Mouse (Mus musculus): Measurements from ENCODE around the gene 3110001I22Rik.
"Not testable (repeated sequence)": the region's sequence is repeated elsewhere in the genome, so short reads cannot be mapped to it uniquely, and the experiment has no call there.

3110001I22Rik gene

DNA sequence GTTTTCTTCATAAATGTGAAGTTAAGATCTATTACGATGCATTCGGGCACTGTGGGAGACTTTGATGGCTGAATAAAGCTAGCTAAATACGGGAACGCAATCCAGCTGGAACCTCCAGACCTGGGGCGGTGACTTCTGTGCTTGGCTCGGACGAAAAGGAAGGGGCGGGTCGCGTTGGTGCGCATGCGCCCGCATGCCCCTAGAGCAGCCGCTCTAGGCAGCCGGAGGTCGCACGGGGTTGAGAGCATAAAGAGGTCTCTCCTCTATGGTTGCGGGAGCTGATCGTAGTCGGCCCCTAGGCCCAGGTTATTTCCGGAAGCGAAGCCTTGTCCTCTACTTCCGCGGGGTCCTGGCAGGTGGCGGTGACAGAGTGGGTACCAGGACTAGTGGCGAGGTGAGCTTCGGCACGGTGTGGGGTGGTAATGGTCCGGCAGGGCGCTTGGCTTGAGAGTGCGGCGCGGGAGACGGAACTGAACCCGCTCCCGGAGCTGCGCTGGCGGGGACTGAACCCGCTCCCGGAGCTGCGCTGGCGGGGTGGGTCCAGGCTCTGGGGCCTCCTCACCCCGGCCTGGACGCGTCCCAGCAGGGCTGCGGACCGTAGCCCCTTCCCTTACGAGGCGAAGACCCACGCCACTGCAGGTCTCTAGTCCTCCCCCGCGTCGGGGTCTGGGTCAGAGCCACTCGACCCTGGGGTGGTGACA, at the start of gene 3110001I22Rik, which contains the start of gene Bfar:
TSS of gene 3110001I22Rik (plus strand) at position 245 of the 701 bp plus-strand sequence.
TSS of gene Bfar (plus strand) at position 174 of the 701 bp plus-strand sequence.
- in situ Hi-C loops (cut with MseI, MboI): no loop called here

DNA sequence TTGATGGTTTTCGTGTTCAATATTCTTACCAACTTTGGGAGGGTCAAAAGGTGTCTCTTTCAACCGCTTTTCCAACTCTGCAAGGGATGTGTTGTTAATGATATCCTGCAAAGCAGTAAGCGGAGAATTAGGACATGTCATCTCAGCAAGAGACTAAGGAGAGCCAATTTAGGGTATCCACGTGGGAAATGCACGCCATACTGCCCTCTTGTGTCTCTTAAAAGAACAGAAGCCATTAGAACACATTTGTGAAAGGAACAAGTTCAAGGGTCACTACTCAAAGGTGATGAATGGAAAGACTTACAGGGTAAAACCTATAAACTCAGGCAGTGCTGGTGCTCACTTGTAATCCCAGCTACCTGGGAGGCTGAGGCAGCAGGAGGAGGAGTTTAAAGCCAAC, 43.4 kb upstream of the 3110001I22Rik start:
- in situ Hi-C loops (cut with MseI, MboI): no loop called here

DNA sequence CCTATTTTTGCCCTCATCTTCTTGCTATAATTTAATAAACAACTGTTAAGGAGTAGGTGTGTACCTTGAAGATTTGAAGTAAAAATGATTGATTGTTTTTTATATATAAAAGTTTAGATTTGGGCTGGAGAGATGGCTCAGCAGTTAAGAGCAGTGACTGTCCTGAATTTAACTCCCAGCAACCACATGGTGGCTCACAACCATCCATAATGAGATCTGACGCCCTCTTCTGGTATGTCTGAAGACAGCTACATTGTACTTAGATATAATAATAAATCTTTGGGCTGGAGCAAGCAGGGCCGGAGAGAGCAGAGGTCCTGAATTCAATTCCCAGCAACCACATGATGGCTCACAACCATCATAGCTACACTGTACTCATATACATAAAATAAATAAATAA, 33.5 kb upstream of the 3110001I22Rik start:
- in situ Hi-C loops (cut with MseI, MboI): not testable (repeated sequence)

DNA sequence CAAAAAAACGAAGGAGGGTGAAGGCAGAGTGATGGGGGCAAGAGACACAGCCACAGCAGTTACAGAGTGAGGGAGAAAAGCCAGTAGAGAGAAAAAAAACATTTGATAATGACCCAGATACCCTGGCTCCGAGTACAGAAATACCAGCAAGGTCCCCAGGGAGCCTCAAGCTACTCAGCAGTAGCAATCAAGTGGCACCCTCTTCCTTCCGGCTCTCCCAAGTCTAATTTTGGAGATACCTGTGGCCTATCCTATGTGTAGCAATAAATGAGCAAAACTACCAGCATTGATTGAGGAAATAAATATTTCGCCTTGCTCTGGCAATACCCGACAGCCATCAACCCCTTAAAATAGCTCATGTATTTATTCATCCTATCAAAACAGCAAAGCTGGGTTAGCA, 32.2 kb upstream of the 3110001I22Rik start:
- in situ Hi-C loops (cut with MseI, MboI): no loop called here

DNA sequence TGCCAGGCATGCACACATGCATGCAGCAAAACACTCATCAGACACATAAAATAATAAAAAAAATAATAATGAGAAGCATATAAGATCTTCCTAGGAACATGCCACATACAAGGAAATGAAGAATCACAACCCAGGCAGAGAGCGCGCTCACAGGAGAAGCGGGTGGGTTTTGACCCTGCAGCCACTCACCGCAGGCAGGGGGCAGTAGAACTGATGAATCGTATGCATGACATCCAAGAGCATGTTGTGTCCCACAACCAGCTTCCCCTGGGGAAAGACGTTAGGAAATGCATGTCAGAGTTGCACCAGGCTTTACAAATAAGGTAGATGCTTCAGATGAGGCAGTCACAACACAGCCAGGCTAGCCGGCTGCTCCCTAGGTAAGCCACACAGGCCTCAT, 31.7 kb upstream of the 3110001I22Rik start:
- in situ Hi-C loops (cut with MseI, MboI): no loop called here

DNA sequence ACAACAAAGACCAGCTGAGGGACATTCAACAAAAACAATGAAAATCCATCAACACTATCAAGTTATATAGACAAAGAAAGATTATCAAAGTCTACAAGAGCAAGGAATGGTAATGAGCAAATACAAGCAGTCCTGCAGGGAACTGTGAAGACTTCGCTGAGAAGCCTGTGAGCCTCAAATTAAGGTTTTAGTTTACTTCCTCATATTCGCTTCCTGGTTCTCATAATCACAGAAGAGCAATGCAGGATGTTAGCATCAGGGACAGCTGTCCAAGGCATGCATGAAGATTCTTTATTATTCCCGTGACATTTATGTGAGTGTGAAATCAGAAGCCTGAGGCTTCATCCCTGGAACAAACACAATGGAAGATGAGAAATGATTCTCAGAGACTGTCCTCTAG, 27.3 kb upstream of the 3110001I22Rik start:
- in situ Hi-C loops (cut with MseI, MboI): no loop called here

DNA sequence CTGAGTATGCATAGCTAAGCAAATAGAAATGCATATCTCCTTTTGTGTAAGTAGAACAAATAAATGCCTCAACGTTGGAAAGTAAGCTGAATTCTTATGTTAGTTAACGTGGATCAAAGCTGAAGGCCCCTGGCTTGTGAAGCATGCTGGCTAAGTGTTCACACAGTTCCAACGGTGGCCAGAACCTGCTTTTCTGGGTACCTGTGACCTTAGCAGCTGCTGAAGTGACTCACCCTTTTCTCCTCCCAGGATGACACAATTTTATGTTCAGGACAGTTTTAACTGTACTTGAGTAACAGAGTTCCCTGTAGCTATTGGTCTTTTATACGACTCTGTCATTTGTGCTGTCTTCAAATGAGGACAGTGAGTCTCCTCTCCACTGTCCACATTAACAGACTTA, 25.8 kb upstream of the 3110001I22Rik start:
- in situ Hi-C loops (cut with MseI, MboI): no loop called here

DNA sequence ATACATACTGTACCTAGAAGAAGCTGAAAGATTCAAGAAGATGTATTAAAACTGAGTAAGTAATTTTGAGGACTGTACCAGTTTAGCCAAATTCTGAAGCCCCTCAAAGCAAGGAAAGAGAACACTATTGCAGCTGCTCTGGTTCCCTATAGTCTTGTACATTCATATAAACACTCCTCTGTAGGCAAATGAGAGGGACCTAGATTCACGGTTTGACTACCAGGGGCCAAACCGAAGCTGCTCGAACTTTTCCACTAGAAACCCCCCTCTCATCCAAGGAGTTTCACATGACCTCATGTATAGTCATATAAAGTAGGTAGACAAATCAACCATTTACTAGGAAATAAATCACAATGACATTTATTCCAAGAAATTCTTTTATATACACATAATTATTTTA, 12.8 kb upstream of the 3110001I22Rik start:
- in situ Hi-C loops (cut with MseI, MboI): no loop called here

DNA sequence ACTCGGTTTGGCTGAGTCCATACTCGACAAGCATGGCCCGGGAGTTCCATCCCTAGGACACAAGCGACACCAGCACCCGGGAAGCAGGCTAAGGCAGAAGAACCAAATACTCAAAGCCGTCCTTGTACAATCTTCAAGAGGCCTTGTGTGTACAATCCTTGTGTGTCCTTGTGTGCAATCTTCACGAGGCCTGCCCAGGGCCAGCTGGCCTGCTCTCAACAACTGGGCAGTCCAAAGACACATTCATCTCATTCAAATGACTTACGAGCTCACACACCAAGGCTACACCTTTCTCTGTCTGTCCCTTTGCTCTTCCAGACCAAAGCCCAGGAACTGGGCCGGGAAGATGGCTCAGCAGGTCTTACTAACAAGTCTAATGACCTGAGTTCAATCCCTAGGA, 11.0 kb upstream of the 3110001I22Rik start:
- in situ Hi-C loops (cut with MseI, MboI): no loop called here

DNA sequence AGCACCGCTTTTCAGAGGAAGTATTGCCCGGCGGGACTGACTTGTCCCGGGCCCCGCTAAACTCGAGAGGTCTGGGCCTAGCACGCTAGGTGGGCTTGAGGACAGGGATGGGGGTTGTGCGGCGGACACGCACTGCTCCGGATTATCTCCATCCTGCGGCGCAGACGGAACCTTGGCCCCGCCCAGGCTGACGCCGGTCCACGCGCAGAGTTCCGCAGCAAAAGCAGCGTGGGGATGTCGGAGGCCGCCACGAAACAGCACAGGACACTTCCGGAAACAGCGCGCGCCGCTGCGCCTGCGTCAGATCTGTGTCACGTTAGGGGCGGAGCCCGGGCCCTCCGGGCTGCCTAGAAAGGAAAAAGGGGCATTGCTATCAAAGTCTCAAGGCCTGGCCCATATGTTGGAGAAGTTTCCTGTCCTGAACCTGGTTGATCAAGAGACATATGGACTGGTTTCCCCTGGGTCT, 3.8 kb upstream of the 3110001I22Rik start, which contains the start of gene Parn:
TSS of gene Parn (minus strand) at position 293 of the 466 bp plus-strand sequence.
- in situ Hi-C loops (cut with MseI, MboI): no loop called here

DNA sequence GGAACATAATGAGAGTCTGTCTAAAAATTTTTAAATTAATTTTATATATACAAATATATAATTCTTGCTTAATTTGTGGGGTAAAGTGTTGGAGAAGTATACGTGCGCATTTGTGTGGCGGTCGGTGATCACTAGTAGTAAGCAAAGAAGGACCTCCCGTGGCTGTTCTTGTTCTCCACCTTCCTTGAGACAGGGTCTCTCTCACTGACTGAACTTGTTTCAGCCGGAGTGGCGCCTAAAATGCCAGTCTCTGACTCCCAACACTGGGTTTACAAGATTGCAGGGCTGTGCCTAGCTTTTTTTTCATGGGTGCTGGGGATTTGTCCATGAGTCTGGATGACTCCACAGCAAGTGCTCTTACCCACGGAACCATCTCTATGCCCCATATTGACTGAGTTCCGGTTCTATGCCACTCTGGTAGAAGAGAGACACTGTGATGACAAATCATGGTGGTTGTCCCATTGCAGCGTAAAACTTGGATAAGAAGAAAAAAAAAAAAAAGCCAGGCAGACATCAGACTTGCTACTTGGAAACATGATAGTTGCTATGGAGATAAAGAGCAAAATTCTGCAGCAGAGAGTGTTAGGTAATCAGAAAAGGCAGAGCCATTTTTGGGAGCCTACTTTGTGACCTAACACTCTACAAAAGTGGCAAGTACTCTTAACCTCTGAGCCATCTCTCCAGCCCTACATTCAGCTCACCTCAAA, 3.2 kb upstream of the 3110001I22Rik start:
- in situ Hi-C loops (cut with MseI, MboI): no loop called here

DNA sequence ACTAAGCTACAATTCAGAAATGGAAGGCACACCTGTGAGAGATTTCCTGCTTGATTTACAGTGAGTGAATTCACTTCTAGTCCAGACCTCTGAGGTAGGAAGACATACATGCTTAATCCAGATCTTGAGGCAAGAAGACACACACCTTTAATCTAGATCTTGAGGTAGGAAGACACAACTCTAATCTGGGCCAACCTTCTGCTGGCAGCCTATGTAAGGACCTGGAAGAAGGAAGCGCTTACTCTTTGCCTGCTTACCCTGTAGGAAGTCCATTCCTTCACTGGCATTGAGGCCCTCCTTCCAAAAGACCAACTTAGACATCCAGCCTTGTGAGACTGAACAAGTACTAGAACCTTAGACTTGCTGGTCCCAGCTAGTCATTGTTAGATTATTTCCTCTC, 2.4 kb upstream of the 3110001I22Rik start:
- in situ Hi-C loops (cut with MseI, MboI): no loop called here

DNA sequence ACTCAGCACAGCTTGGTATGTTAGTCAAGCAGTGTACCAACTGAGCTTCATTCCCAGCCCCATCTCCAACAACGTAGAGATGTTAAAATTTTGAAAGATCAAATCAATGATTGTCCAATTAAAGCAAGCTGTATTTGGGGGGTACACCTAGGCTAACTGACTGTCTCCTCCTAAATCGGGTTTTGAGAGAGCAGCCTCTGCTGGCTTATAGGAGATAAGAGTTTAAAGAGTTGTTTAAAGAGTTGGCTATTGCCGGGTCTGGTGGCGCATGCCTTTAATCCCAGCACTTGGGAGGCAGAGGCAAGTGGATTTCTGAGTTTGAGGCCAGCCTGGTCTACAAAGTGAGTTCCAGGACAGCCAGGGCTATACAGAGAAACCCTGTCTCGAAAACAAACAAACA, 833 bp upstream of the 3110001I22Rik start:
- in situ Hi-C loops (cut with MseI, MboI): not testable (repeated sequence)

DNA sequence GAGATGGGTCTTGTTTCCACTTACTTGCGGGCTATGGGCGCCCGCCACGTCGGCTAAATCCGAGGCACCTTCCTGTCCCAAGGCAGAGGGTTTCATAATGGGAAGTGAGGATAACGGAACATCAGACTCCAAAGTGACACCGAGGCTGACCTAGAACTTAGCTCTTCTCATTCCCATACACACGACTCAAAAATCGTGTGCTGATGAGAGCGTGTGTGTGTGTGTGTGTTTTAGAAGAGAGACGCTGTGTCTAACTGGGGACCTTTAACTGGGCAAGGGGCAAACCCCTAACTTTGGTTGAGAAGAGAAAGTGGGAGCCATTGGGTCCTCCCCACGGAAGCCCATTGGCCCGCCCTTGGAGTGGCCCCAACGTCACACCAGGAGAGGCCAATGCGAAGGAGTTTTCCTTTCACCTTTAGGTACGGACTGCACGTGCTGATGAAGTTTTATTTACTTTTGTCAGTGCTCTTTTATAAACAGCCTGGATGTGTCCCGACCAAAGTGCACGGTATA, 713 bp downstream of the 3110001I22Rik start:
- in situ Hi-C loops (cut with MseI, MboI): no loop called here

DNA sequence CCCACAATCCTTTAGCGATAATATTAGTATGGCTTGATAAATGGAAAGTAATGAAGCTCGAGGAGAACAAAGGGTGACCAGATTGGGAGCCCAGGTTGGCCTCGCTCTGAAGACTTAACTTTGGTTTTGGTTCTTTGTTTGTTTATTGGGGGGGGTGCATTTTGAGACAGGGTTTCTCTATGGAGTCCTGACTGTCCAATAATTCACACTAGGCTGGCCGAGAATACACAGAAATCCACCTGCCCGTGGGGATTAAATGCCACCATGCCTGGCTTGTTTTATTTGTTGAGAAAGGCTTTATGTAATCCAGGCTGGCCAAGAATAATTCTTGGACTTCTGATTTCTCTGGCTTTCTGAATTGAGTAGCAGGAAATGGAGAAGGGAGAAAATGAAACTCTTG, 1.4 kb downstream of the 3110001I22Rik start:
- in situ Hi-C loops (cut with MseI, MboI): no loop called here

DNA sequence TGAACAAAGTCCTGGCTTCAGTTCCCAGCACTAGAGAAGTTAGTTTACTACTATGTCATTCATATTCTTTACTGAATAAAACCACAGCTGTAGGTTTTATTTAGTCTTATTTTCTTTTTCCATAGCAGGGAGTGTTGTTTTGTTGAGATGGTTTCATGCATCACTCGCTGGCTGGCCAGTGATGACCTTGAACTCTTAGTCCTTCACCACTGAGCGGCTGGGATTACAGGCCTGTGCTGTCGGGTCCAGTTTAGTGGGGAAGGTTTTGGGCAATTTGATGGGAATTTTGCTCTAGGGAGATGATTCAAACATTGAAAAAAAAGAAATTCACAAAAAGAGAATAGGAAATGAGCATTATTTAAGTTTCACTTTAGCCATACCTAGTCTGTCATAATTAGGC, 2.8 kb downstream of the 3110001I22Rik start:
- in situ Hi-C loops (cut with MseI, MboI): no loop called here

DNA sequence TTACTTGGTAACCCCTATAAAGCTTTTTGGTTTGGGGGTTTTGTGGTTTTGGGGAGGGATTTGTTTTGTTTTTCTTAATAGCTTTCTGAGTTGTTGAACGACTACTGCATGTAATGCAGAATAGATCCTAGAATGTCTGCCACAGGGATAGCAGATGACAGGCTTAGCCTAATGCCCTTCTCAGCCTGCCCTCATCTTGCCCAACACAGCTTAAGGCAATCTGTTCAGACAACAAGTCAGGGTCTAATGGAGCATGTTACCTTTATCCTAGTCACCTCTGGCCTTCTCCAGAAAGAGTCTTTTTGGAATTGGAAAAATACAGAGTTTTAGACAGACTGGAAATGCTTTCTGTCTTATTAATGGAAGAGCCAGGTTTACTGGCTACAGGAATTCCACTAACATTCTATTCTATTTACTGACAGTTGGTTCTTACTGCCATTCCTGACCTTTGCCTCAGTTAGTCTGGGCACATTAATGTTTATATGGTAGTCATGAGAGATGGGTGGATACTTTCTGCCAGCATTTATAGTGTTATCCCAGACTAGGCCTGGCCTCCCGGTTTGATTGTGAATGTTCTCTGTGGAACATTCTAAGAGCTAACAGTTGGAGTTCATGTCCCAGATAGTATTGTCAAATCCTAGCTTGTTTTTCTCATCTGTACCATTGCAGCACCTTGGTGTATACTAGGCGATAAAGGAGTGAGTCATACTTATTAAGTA, 7.0 kb downstream of the 3110001I22Rik start:
- in situ Hi-C loops (cut with MseI, MboI): no loop called here

DNA sequence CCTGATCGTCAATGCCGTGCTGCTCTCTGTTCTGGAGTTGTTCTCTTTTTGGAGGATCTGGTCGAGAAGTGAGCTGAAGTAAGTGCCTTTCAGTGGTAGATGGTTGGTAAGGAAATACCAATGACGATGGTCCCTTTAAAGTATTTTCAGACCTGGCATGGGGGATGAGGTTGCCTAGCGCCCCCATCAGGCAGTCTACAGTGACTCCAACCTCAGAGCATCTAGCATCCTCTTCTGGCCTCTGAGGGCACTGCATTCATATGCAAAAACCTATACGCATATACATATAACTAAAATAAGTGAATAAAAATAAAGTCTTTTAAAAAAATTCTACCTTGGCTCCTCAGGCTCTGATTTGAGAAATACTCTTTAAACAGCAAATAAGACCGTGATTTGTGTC, 27.3 kb downstream of the 3110001I22Rik start:
- in situ Hi-C loops (cut with MseI, MboI): no loop called here

DNA sequence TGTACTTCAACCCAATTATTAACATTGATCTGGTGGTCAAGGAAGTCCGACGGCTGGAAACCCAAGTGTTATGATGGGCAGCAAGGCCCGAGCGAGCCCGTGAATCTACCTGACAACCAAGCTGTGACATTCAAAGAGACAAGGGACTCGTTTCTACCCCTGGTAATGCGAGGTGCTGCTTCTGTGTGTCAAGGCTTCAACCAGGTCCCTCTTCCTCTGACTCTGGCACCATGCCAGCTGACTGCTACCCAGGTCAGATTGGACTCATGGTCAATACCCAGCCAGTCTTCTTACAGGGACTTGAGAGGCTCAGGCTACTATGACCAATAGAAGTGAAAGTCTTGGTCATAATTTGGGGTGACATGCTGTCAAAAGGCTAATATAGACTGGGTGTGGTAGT, 30.5 kb downstream of the 3110001I22Rik start:
- in situ Hi-C loops (cut with MseI, MboI): no loop called here

DNA sequence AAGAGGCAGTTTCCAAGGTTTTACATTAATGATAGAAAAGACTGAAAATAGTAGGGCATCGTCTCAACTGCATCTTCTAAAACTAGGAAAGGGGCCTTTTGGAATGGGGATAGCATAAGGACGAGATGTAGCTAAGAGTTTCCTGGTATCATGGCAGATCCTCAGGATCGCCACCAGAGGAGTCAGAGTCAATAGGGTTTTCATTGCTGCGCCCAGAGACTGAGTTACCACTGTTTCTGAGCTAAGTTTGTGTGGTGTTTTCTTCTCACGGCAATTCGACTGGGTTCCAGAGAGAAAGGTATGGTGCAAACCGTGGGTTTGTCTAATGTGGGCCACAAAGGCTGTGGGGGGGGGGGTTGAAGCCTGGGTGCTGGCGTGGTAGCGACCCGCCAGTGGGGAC, 32.9 kb downstream of the 3110001I22Rik start:
- in situ Hi-C loops (cut with MseI, MboI): no loop called here

DNA sequence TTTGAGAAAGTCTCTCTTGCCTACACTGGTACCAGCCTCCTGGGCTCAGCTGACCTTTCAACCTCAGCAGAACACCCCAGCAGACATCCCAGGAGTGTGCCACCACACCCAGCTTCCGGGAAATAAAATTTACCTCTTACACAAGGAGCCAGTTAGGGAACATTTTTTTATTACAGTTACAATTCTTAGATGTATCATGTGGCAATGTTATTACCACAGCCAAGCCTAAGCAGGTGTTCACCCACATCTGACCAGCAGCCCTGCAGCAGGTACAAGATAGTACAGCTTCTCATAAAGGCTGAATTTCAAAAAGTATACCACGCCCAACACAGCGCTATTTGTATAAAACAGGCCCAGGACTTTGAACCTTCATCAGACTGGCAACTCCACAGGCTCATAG, 43.2 kb downstream of the 3110001I22Rik start:
- in situ Hi-C loops (cut with MseI, MboI): no loop called here

Measured in mouse trophoblast stem cell (cell line).